Mouse (Mus musculus): ENCODE data around the gene Dcaf5.

Dcaf5 gene

DNA sequence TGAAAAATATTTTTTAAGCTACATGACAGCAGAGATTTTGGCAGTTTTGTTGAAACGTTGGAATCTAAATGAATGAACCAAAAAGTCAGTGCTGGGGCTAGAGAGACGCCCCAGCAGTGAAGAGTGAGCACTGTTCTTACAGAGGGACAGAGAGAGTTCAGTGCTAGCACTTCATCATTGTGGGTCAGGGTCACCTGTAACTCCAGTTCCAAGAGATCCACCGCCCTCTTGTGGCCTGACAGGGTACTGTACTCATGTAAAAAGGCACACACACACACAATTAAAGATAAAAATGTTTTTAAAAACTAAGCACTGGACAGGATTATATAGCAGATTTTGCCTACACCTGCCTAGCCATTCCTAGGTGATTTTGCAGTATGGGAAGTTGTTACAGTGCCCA is 29.8 kb downstream of the Dcaf5 start:
- DNase-seq, result peak; percentile 54

DNA sequence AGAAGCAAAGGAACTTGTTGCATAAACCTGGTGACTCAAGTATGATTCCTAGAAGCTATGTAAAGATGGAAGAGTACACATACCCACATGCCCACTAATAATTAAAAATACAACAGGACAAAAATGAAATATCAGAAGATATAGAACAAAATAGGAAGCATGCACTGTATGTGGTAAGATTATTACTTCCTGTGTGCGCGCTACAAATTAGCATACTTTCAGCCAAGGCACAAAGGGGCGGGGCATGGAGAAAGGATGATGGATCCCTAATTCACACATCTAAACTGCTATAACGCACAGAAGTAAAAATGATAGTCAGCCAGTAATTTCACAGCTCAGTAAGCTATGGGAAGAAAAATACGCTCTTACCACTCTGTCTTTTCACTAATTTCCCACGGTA is 32.3 kb downstream of the Dcaf5 start:
- no peak for DNase-seq

DNA sequence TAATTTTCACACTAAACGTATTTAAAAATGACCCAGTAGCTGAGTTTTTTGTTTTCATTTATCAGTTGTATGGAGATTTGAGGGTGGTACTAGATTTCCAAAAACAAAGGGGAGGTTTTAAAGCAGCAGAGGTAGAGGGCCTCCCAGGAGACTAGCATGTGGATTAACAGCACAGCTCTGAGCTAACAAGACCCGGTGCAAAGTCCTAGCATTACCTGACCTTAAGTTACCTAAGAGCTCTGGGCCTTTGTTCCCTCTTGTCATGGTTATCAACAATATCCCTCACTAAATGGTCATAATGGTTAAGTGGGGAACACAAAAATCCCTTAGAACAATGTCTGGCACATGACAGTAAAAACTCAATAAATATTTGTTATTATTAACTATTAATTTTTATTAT is 37.3 kb downstream of the Dcaf5 start:
- peak; percentile 33 for DNase-seq

DNA sequence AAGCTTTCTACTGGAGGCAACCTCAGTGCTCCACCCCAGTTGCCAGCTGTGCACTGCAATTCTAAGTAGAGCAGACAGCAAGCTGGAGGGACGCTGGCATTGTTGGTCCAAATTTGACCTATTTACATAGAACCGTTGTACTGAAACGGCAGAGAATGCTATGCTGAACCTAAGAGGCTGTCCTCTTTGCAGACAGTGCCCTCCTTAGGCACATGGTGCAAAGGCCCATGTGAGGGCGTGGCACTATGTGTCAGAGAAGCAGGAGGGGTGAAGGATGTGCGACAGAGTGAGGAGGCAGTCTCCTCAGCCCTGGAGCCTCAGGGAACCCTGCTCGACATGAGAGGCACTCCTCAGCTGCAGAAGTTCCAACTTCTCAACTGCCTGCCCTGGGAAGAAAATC is 40.0 kb downstream of the Dcaf5 start:
- no peak for DNase-seq

DNA sequence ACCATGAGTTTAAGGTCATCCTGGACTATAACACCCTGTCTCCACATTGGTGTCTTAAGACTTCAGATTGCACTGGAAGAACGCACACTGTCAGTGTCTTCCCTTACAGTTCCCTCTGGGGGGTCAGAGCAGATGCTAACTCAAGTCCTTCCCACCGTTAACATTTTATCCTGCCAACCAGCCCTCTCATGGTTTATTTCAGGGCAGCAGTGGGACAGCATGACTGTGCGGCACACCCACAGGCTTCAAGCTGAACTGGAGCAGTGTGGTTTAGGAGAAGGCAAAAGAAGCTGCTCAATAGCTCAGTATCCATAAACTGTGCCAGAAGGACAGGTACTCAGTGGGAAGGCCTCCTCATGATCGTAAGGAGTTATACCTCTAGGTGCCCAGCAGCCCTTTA is 41.1 kb downstream of the Dcaf5 start:
- DNase-seq, result no peak

DNA sequence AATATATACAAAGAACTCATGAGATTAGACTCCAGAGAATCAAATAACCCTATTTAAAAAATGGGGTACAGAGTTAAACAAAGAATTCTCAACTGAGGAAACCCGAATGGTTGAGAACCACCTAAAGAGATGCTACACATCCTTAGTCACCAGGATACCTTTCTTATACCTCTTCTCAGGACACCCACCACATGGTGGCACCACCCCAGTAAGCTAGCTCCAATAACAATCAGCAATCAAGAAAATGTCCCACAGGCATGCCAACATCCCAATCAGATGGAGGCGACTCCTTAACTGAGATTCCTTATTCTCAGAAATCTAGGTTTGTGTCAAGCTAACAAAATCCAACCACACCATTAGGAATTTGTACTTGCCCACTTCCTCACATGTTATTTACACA is 42.4 kb downstream of the Dcaf5 start:
- peak; percentile 31 for DNase-seq

DNA sequence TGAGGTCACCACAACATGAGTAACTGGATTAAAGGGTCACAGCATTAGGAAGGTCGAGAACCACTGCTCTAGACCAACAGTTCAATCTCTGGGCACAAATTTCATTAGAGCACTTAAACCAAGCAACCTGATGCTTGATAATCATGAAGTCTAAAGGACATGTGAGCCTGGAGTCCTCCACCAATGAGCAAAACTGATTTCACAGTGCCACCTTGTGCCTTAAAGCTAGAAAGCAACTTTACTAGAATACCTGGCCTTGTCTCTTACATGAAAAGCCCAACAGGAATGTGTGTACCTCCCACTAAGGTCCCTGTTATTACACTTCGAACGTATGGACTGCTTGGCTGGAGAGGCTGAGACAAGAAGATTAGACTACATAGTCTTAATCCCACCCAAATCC is 47.0 kb downstream of the Dcaf5 start:
- DNase-seq, result peak; percentile 35

DNA sequence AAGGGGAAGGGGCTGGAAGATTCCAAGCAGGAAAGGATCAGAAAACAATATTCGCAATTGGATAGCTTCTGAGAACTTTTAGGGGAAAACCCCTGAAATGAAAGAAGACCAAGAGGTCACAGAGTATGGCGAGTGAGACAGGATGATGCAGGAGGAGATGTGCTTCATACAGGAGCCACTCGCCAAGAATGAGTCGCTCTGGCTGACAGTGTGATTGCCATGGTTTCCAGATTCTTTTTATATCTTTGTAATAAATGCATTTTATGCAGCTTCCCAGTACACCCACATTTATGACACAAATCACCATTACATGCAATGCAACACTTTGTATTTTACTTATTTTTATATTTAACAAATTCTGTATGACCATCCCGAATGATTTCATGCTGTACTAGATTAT is 49.1 kb downstream of the Dcaf5 start:
- DNase-seq, result no peak

DNA sequence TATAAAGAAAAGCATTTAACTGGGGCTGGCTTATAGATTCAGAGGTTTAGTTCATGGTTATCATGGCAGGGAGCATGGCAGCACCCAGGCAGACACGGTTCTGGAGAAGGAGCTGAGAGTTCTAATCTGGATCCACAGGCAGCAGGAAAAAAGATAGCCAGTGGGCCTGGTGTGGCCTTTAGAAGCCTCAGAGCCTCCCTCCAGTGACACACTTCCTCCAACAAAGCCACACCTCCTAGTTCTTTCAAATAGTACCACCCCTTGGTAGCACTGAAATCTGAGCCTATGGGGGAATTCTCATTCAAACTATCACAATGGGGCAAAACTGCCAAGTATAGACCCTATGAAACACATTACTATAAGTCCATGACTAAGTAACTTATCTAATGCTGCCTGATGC is 51.0 kb downstream of the Dcaf5 start:
- no peak for DNase-seq

DNA sequence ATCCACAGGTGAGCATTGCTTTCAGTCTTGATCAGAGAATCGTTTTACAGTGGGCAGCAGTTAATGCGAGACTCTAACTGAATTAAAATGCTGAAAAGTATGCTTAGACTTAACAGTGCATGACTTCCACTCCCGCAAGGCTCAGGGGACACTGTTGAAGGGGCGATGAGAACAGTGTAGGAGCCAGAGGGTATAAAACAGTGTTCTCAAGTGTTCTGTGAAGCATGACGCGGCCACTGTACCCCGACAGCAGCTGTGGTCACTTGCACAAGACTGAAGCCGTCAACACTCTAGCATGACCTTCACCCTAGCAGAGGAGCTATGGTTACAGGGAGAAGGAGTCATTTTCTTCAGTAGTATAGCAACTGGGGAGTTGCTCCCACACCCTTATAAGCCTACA is 52.9 kb downstream of the Dcaf5 start:
- DNase-seq, result no peak

DNA sequence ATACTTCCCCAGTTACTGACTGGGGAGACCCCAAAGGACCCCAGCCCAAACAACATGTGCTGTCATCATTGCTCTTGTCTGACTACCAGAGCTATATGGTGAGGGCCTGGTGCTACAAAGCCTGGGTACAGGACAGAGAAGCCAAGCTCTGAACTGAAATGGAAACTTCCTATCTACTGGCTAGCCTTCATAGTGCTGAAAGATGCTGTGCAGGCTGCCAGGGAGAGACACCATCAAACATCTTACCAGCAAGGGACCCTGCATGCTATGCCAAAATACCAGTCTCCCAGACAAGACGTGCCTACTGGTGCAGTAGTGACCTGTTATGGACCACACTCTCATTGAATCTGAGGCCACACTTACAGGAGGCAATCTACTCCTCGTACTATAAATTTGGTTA is 53.6 kb downstream of the Dcaf5 start:
- no peak for DNase-seq

DNA sequence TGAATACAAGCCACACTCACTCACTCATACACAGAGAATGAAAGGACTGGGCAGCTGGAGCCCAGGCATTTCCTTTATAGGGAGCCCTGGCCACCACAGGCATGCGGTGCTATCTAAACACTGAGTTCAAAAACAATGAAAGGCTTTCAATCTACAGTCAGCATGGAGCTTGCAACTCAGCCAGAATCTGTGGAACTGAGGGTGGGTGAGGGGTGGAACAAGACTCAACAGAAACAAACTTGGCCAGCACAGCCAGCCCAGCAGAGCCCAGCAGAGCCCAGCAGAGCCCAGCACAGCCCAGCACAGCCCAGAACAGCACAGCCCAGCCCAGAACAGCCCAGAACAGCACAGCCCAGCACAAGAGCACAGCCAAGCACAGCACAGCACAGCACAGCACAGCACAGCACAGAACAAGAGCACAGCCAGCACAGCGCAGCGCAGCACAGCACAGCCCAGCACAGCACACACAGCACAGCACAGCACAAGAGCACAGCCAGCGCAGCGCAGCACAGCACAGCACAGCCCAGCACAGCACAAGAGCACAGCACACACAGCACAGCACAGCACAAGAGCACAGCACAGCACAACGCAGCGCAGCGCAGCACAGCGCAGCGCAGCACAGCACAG is 56.5 kb downstream of the Dcaf5 start:
- DNase-seq, result no peak

DNA sequence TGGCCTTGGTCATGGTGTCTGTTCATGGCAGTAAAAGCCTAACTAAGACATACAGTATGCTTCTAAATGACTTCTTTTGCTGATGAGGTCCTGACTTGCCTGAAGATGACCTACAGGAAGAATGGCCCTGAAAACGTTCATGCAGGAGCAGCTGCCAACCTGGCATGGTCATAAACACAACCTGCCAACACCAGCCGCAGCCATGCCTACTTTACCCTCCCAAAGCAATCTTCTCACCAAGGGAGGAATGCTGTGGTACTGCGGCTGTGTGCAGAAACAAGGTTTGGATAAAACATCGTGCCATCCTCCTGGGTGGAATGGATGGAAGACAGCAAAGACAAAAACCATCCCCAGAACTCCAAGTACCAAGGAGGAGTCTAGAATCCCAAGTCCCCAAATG is 57.0 kb downstream of the Dcaf5 start:
- no peak for DNase-seq

DNA sequence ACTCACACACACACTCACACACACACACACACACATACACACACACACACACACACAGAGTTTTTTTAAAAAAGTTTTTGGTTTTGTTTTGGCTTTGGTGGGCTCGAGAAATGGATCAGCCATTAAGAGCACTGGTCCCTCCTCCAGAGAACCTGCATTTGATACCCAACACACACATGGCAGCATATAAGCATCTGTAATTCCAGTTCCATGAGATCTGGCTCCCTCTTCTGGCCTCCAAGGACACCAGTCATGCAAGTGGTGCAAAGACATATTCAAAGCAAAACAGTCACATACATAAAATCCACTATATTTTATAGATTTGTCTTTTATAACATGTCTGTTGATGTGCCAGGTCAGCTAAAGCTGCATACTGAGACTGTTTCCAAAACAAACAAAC is 58.8 kb downstream of the Dcaf5 start:
- DNase-seq, result peak; percentile 24

DNA sequence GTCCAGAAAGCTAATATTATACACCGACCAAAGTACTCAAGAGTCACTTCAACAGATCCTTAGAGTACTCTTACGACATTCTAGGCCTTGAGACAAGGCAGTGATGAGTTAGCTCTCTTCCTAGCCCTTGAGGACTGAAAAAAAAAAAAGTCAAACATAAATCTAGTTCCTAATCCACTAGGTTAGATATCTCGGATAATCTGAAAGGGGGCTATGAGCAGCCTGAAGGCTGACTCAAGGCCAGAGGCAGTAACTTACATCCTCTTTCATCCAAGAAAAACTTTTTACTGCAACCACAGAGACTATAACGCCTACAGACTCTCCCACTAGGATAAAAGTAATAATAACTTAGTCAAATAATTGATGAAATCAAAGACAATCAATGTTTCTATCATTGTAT is 60.7 kb downstream of the Dcaf5 start:
- no peak for DNase-seq

DNA sequence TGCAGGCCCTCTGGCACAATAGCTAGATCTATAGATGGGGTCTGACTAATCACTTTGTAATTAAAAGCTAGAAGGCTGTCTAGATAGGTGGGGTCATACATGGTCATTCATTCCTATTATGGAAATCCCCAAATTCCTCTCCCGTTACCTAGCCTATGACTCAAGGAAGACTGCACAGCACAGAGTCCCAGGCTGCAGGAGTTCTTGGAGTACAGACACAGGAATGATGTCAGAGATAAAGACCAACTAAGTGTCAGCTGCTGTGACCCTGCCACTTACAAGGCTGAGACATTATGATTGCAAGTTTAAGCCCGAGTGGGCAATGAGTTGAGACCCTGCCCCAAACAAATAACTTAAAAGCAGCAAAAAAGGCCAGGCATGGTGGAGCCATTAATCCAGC is 61.7 kb downstream of the Dcaf5 start:
- DNase-seq, result no peak

DNA sequence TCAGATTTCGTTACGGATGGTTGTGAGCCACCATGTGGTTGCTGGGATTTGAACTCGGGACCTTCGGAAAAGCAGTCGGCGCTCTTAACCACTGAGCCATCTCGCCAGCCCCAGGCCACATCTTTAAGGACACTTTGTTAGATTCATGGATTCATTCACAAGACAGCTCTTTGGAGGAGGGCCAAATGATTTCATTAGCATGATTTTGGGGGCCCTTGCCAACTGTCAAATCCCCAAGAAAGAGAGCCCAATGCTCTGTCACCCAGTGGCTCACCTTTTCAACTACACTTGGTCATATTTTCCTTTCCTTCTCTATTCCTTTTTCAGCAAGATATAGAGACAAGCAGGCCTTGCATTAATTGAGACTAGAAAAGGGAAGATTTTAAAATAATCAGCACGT is 63.5 kb downstream of the Dcaf5 start:
- DNase-seq, result no peak

DNA sequence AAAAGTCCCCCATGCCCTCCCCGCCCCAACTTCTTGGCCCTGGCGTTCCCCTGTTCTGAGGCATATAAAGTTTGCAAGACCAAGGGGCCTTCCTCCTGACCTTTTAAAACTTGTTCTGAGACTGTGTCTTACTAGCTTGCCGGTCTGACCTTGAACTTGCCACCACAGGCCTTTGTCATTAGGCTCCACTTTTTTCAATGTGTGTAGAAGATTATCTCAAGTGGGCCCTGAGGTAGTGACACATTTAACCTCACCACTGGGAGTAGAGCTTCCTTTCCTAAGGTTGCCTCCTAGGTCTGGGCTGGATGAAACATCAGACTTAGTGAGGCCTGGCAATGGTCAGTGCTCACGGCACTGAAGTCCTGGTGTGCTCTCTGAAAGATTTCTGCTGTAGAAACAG is 69.2 kb downstream of the Dcaf5 start:
- no peak for DNase-seq

DNA sequence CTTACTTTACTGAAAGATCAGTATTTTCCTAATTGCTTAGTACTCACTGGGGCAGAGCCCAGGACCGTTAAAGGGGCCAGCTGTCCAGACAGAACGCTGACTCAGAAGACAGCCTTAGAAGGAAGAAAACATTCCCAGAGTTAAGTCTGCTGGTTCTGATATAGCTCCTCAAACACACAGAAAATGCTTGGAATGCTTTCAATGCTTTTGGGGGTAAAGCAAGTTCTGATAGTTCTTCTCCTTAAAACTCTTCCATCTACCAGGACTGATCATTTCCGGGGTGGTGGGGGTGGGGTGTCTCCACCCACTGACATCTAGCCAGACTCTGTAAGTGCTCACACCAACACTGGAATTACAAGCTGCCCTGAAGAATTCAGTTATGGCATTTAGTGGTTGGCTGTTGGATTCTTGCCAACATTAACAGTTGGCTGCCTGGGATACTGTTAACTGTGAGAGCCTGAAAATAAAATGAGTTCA is 70.4 kb downstream of the Dcaf5 start:
- DNase-seq, result peak; percentile 48

DNA sequence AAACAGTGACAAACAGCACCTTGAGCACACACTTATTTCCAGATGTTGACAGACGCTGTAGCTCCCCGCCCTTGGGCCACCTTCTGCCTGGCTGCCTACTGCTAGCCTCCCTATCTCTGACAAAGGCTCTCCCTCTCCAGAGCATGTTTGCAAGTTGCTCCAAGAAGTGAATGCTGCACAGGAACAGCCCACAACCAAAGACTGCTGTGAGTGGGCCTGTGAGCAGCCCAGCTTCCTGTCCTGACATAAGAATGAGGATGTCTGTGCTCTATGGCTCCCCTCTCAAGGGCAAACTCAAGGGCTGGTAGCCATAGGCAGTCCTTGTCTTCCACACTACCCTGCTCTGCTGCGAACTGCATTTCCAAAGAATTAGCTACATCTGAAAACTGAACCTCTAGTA is 71.1 kb downstream of the Dcaf5 start:
- DNase-seq, result no peak

DNA sequence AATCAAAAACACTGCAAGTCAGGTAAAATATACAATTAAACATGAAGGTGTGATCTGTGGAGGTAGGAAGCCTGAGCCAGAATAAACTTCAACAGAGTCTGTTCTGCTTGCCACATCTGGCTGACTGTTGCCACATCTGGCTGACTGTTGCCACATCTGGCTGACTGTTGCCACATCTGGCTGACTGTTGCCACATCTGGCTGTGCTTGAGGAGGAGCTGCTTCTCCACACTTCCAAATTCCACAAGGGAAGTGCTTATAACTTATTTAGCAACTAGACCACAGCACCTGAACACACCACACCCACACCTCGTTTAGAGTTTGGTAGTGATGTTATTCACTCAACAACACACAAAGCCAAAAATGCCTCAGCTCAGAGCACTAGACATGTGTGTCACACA is 74.7 kb downstream of the Dcaf5 start:
- no peak for DNase-seq

DNA sequence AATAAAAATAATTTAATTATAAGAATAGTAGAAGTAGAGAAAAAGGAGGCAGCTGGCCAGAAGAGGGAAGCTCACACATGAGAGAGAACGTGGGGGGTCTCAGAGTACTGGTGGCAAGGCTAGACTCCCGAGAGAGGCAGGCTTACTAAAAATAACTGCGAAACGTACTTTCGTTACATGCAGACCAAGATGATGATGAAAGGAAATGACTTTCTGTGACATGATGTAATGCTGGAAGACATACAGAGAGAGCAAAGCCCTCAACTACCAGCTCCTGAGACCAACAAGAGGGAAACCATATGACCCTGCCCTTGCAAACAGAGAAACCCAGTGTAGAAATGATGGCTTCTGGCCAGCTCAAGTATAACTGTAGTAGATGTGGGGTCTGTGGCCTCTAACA is 76.1 kb downstream of the Dcaf5 start:
- no peak for DNase-seq

DNA sequence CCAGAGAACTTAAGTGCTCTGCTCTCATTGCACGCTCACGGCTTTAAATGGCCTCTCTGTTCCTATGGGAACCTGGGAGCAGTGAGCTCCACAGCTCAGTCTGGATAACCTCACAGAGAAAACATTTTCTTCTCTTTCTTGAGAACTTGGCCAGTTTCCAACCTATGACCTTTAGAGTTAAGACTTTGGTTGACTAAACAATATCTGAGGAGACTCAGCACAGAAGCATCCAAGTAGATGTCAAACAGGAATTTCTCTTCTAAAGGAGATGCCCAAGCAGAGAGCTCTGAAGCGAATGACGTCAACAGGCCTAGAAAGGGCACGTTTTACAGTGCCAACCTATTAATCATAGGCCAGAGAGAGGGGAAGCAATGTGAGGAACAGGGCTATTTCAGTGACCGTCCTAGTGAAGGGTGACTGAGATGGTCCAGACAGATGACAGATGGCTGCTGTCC is 91.6 kb downstream of the Dcaf5 start:
- DNase-seq, result peak; percentile 30

DNA sequence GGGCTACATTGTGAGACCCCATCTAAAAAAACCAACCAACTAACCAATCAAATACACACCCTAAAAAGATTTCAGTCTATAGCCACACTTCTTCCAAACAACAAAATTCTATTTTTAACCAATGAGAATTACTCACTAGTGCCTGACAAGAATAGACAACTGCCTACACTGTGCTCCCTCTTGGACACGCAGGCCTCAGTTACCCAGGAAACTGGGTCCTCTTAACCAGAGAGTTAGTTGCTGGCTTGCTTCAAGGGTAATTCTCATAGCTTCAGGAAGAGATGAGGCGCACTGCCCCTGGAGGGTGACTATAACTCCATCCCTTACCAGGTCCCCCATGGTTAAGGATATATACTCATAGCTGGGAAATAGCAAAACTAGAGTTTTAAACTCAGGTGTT is 95.5 kb downstream of the Dcaf5 start:
- no peak for DNase-seq

DNA sequence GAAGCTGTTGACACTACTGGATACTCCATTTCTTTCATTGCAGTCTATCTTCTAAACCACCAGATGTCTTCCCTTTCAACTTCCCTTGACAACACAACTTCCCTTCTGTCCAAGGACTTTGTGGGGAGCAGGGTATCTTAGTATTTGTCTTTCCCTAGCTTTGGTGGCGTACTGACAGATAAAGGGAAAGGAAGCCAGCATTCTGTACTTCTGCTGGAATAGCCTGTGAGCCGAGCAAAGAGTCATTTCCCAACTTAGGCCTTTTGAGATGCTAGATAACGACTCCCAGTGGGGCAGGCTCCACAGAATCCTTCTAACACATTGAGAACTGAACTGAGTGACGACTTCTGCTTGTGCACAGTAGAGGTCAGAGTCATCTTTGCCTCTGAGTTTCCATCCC is 102.2 kb downstream of the Dcaf5 start:
- no peak for DNase-seq

DNA sequence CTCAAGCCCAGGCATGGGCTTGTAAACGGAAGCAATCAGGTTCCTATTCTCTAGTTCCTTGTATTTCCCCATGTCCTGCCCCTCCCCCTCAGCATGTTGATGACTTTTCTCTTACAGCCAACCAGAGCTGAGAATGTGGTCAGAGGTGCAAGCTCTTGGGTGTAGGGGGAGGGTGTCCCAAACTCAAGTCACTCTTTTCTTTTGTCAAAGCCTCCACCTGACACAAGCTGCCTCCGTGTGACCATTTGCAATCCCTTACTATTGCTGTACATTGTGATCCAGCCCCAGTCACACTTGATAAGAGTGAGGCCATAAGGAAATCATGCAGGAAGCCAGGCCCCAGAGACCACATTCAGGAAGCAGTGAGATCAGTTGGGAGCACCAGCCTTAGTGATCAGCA is 104.8 kb downstream of the Dcaf5 start:
- no peak for DNase-seq

Measured in kidney, adult 9 months (tissue).